Mouse (Mus musculus) cerebellum, adult 8-10 months (tissue): ENCODE data around the gene Ano8.

ENCODE experiments used
- DNase-seq: peaks from one replicate; pipeline ENCODE4 v3.0.0; 2022

The Ano8 gene

GRCm38 (mm10) chr8:71498816-71499690, 13.3 kb upstream of the Ano8 start:
- DNase-seq: no peak

GRCm38 (mm10) chr8:71497881-71498501, 12.2 kb upstream of the Ano8 start:
- DNase-seq: no peak

GRCm38 (mm10) chr8:71497077-71497645, 11.4 kb upstream of the Ano8 start:
- DNase-seq: no peak

- peak; percentile 73 for DNase-seq
Observed at GRCm38 (mm10) chr8:71496481-71496880, 10.7 kb upstream of the Ano8 start.

GRCm38 (mm10) chr8:71495811-71496210, 10.0 kb upstream of the Ano8 start:
- DNase-seq: peak; percentile 35

GRCm38 (mm10) chr8:71495039-71495438, 9.3 kb upstream of the Ano8 start:
- DNase-seq: peak; percentile 85

- peak; percentile 86 for DNase-seq
Observed at GRCm38 (mm10) chr8:71488454-71488853, 2.7 kb upstream of the Ano8 start.

GRCm38 (mm10) chr8:71487691-71488445, 2.1 kb upstream of the Ano8 start, which contains the start of gene Gtpbp3:
Gene Gtpbp3, plus strand, starts transcription at chr8:71488103.
- DNase-seq: peak; percentile 71

- DNase-seq: no peak
Observed at GRCm38 (mm10) chr8:71486136-71486529, 370 bp upstream of the Ano8 start.

GRCm38 (mm10) chr8:71484736-71485135, 1.0 kb downstream of the Ano8 start:
- DNase-seq: no peak

- DNase-seq: no peak
Observed at GRCm38 (mm10) chr8:71483932-71484331, 1.8 kb downstream of the Ano8 start.

GRCm38 (mm10) chr8:71478943-71479342, 6.8 kb downstream of the Ano8 start:
- DNase-seq: no peak

- no peak for DNase-seq
Observed at GRCm38 (mm10) chr8:71477196-71477845, 8.4 kb downstream of the Ano8 start.

GRCm38 (mm10) chr8:71476099-71476940, 9.4 kb downstream of the Ano8 start:
- peak; percentile 83 for DNase-seq

GRCm38 (mm10) chr8:71475702-71476075, 10.1 kb downstream of the Ano8 start:
- DNase-seq: no peak

GRCm38 (mm10) chr8:71474785-71475701, 10.7 kb downstream of the Ano8 start:
- DNase-seq: no peak

GRCm38 (mm10) chr8:71474344-71474743, 11.4 kb downstream of the Ano8 start:
- no peak for DNase-seq

- peak; percentile 13 for DNase-seq
Observed at GRCm38 (mm10) chr8:71472601-71473386, 13.0 kb downstream of the Ano8 start.

- DNase-seq: peak; percentile 16
Observed at GRCm38 (mm10) chr8:71471861-71472260, 13.9 kb downstream of the Ano8 start.

- peak; percentile 23 for DNase-seq
Observed at GRCm38 (mm10) chr8:71470913-71471255, 14.9 kb downstream of the Ano8 start.
